Mouse (Mus musculus) heart, postnatal 0 days (tissue): Measurements from ENCODE around the gene Rnf216.

Source experiments
- CTCF ChIP-seq: IDR thresholded peaks from 2 replicates; pipeline ENCODE4 v1.5.1; 2016; ENCODE audit warnings: antibody characterized with exemption, control low read depth, low read depth
- EP300 ChIP-seq: IDR thresholded peaks from 2 replicates; pipeline ENCODE4 v1.6.1; 2016; ENCODE audit warnings: antibody characterized with exemption, low read depth

GRCm38 (mm10) chr5:143106842-143107241 is 6.0 kb downstream of the Rnf216 start:
- TF ChIP-seq CTCF (no peak), EP300 (no peak)
